Mouse (Mus musculus): ENCODE data around the gene Tctex1d2. TPM values are rescaled to one million over a fixed set of nuclear protein-coding genes. Genes with fewer than 3 reads are reported as not detected.

Gene Tctex1d2
- polyA plus RNA-seq (2012; rRNA removed) = 23.9 and 30.5 TPM in 2 replicates

GRCm38 (mm10) chr16:32419517-32420483 is at the start of gene Tctex1d2:
Tctex1d2 (plus strand) TSS chr16:32419702.
- DNase-seq (ENCODE audit: low spot score) = peak; percentile 79

DNA sequence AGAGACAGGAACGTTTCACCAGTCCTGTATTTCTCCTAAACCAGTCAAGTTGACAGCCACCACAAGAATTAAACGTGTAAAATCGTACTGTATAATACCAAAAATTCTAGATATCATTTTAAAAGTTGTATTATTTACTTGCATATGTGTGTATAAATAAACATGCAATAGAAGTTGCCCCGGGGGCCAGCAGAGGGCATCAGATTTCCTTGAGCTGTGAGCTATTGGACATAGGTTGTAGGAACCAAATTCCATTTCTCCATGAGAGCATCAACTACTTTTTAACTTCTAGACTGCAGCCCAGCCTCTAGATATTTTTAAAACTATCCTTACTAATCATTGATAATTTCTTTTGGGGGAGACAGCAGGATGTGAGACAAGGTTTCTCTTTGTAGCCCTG is 48.2 kb upstream of the Tctex1d2 start:
- DNase-seq (ENCODE audit: low spot score) = no peak

- DNase-seq (ENCODE audit: low spot score) = no peak
These were observed 39.9 kb upstream of the Tctex1d2 start for GRCm38 (mm10) chr16:32379575-32379974.

DNA sequence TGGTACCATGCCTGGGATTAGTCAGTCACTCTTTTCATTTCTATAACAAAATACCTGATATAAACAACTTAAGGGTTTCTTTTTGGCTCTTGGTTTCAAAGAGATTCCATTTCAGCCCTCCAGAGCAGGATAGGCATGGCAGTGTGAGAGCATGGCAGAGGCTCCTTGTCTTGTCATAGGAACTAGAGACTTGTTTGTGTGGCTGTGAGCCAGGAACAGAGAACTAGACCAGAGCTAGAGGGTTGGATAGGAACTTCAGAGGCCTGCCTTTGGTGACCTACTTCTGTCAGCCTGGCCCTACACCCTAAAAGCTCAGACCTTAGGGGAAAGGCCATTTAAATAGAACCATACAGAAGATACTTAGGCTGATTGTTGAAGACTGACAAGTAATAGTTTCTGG is 36.6 kb upstream of the Tctex1d2 start:
- no peak for DNase-seq (ENCODE audit: low spot score)

GRCm38 (mm10) chr16:32384885-32385284 is 34.6 kb upstream of the Tctex1d2 start:
- no peak for DNase-seq (ENCODE audit: low spot score)

- no peak for DNase-seq (ENCODE audit: low spot score)
These were observed 32.7 kb upstream of the Tctex1d2 start for GRCm38 (mm10) chr16:32386826-32387225.

- no peak for DNase-seq (ENCODE audit: low spot score)
These were observed 30.5 kb upstream of the Tctex1d2 start for GRCm38 (mm10) chr16:32389049-32389448.

- no peak for DNase-seq (ENCODE audit: low spot score)
These were observed 29.7 kb upstream of the Tctex1d2 start for GRCm38 (mm10) chr16:32389841-32390240.

DNA sequence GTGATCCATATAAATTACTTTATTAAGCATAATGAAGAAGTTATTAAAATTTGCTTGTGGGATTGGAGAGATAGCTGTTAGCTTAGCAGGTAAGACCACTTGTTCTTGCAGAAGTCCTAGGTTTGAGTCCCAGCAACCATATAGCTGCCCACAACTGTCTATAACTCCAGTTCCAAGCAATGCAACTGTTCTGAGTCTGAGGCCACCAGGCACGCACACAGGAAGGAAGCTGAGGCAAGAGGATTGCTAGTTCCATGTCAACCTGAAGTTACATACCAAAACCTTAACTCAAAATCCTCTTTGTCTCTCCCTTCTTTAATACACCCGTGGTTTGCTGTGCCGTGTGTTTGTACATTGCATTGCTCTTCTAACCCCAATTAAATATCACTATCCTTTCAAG is 28.6 kb upstream of the Tctex1d2 start:
- DNase-seq (ENCODE audit: low spot score) = no peak

GRCm38 (mm10) chr16:32395679-32396540 is 23.6 kb upstream of the Tctex1d2 start:
- no peak for DNase-seq (ENCODE audit: low spot score)

DNA sequence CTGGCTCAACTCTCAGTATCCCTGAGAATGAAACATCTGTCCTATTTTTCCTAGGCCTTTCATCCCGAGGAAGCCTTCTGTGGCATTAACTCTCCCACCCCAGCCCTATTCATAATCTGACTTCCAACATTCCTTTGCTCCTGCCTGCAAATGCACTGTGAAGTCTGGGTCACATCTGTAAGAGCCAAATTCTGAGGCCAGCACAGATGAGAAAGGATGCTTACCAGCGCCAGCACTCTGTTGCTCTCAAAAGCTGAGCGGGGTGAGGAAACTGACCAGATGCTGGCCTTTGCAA is 23.0 kb upstream of the Tctex1d2 start:
- DNase-seq (ENCODE audit: low spot score) = no peak

DNA sequence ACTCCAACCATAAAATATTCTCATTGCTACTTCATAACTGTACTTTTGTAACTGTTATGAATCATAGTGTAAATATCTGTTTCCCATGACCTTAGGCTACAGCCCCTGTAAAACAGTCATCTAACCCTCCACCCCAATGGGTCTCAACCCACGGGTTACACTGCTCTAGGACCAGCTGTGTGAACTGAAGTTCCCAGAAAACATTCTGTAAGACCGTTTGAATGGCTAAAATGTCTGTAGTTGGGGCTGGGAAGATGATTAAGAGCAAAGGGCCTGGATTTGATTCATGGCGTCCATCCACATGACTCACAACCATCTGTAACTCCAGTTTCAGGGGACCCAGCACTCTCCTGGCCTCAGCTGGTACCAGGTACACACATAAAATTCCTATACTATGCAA is 21.3 kb upstream of the Tctex1d2 start:
- no peak for DNase-seq (ENCODE audit: low spot score)

DNA sequence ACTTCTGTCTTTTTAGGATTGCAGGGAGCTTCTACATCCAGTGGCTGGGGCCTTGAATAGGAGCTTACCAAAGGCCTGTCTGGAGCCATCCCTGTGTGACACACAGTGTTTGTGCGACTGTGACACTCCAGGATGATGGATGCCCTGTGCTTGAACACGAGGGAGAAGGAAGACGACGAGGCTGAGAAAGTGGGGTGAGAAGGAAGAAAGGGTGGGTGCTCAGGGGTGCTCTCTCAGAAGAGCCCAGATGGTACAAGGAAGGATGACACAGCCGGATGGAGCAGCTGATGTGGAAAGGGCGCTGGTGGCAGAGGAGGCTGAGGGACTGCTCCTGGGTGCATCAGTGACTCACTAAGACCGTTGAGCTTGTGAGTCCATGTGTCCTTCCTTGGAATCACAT is 19.2 kb upstream of the Tctex1d2 start, which contains the start of gene Tm4sf19:
Gene Tm4sf19, plus strand, starts transcription at position 240 of the 400 bp plus-strand sequence.
- no peak for DNase-seq (ENCODE audit: low spot score)

DNA sequence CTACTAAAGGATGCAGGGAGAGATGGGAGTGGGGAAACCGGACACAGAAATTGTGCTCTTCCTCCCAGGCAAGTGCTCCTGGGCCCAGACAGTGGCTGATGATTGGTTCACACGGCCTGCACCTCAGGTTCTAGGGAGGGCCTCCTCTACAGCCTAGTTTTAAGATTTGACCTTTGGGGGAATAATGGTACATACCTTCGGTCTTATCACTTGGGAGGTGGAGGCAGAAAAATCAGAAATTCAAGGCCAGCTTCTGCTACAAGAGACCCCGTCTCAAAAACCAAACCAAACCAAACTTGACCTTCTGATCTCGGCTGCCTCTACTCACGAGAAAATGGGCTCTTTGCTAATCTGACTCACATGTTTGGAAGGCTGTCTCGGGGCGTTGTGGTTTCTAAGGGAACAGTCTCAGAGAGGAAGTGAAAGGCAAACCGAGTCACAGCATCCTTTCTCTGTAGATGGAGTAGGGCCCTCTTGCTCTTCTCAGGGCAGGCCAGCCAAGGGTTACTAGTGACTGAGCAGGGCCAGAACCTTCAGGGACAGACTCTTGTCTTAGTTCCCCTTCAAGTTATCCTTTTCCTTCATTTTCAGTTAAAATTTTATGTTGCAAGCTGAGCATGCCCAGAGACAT is 18.1 kb upstream of the Tctex1d2 start:
- no peak for DNase-seq (ENCODE audit: low spot score)

GRCm38 (mm10) chr16:32402818-32403217 is 16.7 kb upstream of the Tctex1d2 start:
- DNase-seq (ENCODE audit: low spot score) = no peak

GRCm38 (mm10) chr16:32405716-32406115 is 13.8 kb upstream of the Tctex1d2 start:
- DNase-seq (ENCODE audit: low spot score) = no peak

GRCm38 (mm10) chr16:32406671-32407070 is 12.8 kb upstream of the Tctex1d2 start:
- no peak for DNase-seq (ENCODE audit: low spot score)

DNA sequence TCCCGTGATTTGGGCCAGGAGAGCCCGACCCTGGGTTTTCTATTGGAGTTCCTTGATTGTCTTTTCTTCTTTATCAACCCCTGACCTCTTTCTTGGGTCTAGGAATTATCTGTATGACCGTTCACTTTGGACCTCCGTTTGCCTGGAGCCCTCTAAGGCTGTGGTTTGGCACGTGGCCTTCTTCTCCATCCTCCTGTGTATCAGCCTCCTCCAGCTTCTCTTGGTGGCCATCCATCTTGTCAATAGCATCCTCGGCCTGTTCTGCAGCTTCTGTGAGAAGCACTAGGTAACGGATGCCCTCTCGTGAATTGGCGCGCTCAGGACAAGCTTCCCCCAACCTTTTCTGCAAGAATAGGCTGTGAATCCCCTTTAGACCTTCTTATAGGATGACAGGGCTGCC is 11.8 kb upstream of the Tctex1d2 start:
- DNase-seq (ENCODE audit: low spot score) = no peak

DNA sequence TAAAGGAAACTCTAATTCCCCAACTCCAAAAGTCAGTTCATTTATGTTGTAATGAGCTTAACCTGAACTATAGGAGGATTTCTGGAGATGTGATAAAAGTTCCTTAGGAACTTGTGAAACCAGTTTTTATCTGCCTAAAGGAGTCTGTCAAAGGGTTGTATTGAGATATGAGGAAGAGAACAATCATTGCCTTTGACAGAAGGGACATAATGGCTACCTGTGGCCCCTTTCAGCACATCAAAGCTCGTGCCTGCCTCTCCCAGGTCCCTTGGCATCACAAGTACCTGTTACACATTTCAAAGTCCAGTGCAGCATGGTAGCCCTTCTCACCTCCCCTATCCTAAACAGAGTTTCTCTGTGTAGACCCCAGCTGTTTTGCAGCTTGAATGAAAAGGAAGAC is 2.0 kb upstream of the Tctex1d2 start:
- DNase-seq (ENCODE audit: low spot score) = no peak

GRCm38 (mm10) chr16:32427506-32427905 is 8.0 kb downstream of the Tctex1d2 start:
- no peak for DNase-seq (ENCODE audit: low spot score)

DNA sequence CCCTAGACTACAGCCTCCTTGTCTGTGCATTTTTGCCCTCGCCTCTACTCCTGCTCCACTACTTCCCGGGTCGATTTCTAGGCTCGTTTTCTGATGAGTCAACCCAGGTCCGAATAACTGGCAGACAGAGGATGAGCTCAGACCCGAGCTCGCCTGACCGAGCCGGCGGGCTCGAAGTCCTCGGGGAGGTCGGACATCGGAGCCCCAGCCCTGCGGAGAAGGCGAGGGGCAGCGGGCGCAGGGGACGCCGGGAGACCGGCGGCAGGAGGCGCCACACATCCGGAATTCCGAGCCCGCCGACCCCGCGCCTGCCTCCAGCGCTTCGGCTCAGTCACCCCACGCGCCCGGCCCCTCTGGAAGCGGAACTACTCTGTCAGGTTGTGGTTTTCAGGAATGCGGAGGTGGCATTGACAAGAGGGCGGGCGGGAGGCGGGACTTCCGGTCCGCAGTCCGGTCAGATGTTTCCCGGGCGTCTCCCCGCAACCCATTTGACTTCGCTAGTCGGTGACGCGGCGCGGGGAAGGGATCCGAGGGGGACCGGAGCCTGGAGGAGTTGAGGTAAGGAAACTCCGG is 11.1 kb downstream of the Tctex1d2 start, which contains the start of gene Pcyt1a:
Gene Pcyt1a, plus strand, starts transcription at position 448 of the 573 bp plus-strand sequence.
- DNase-seq (ENCODE audit: low spot score) = peak; percentile 89
